Comparison of ENCODE assay signal across 11 mouse cellular contexts in the genomic region with DNA sequence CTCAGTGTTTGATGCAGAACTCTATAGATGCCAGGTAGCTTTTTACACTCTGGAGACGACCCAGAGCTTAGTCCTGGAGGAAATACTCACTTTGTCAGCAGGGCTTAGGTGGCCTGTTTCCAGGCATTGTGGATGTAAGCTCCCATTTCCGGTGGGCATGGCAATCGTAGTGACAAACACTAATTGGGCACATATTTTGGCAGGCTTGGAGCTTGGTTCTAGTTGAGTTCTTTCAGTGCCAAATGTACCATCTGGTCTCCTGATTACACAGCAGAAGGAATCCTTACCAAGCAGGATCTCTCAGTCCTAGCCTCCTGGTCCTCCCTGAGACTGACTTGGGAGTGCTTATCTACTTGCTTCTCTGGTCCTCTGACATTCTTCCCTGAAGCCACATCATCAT.
DNase-seq lines count a peak whose midpoint lies in the region.
"Had no signal": no experiment of that assay in that cellular context is flagged by ENCODE, and none has a peak within 500 bp of the region (broad histone marks: within the 10 kb centered on the region; RNA-seq: fewer than 3 reads in every experiment).

No protein-coding gene starts in this region.

- DNase-seq in layer of hippocampus, adult 11-12 months (ENCODE audit: low spot score): peak; percentile 24
- DNase-seq in layer of hippocampus, adult 9-10 months (ENCODE audit: low spot score): no peak
- peak; percentile 78 for DNase-seq in brain, embryonic 18.5 days (ENCODE audit: low read depth, low spot score)
- peak; percentile 71 for DNase-seq in cerebellum, adult 8-10 months
- DNase-seq in layer of hippocampus, adult 9-11 months: peak; percentile 47
- DNase-seq in frontal cortex, postnatal 36 days (ENCODE audit: low spot score in 2 of 2): no peak
- no peak for DNase-seq in kidney, postnatal 36 days
- DNase-seq: adrenal gland, adult 8-10 months; kidney, postnatal 4 days; liver, postnatal 0 days; thymus, postnatal 4 days had no signal

Comparison
In these comparisons a context has a peak if more than half of its experiments do, and no peak if none do; other contexts are left out.
1. DNase-seq: peak in layer of hippocampus, adult 11-12 months (single experiment), brain, embryonic 18.5 days (single experiment), cerebellum, adult 8-10 months (single experiment) and layer of hippocampus, adult 9-11 months (single experiment); none in layer of hippocampus, adult 9-10 months (single experiment), frontal cortex, postnatal 36 days (0 of 2) and kidney, postnatal 36 days (0 of 2).